8 mouse cellular contexts compared by ENCODE assay signal in the genomic region with DNA sequence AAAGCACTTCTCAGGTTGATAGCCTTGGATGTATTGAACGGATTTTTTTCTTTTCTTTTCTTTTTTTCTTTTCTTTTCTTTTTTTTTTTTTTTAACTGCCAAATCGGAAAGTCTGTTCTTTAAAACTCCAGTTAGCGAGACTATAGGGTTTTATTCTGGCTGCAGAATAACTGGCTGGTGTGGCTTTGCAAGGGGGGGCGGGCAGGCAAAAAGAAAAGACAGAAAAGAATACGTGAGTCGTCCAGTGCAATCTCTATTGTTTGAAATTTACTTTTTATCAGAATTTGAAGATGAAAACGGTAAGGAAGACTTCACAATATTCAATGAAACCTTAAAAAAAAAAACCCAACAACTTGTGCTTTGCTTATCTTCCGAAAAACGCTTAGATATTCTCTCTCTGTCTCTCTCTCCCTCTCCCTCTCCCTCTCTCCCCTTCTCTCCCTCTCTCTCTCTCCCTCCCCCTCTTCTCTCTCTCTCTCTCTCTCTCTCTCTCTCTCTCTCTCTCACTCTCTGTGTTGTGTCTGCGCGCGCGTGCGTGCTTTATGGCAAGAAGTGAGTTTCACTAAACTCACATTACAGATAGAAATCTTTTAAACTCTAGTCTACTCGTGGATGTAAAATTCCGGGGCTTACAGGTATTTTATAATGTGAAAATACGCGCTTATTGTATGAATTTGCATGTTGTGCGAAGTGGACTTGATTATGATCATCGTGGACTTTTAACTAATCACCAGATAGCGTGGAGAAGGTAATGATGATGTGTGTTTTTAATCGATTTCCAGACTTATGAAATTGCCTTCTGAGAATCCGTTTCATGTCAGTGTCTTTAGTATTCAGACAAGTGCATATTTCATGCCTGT. TPM values are rescaled to one million over a fixed set of nuclear protein-coding genes. Genes with fewer than 3 reads are reported as not detected.
A peak's percentile ranks its signal among the peaks of the same experiment; 100 is the strongest.
DNase-seq lines count a peak whose midpoint lies in the region; ATAC-seq and TF ChIP-seq lines count a peak whose summit lies in the region.

A gene (plus strand): TSS at position 470 of the 860 bp plus-strand sequence.

- H3K27ac ChIP-seq in heart, postnatal 0 days (ENCODE audit: low read depth): peak within 1 kb of the TSS; percentile 93
- H3K27ac ChIP-seq in midbrain, embryonic 15.5 days: peak within 1 kb of the TSS; percentile 69

- H3K9ac ChIP-seq in heart, postnatal 0 days (replicated peaks; ENCODE audit: low read depth, low read length): peak within 1 kb of the TSS; percentile 71
- peak within 1 kb of the TSS; percentile 37; the same call in 1 of the 2 replicates for H3K9ac ChIP-seq in midbrain, embryonic 15.5 days

- H3K27me3 ChIP-seq in heart, postnatal 0 days (ENCODE audit: control insufficient read depth, insufficient read depth, low read length): no peaks in the 10 kb centered on the region
- no peaks in the 10 kb centered on the region for H3K27me3 ChIP-seq in midbrain, embryonic 15.5 days (replicated peaks)

- ATAC-seq in heart, postnatal 0 days (ENCODE audit: insufficient read depth, low read depth): no peak
- ATAC-seq in midbrain, embryonic 15.5 days (replicated peaks): no peak

- H3K36me3 ChIP-seq in heart, postnatal 0 days (replicated peaks; ENCODE audit: control insufficient read depth, insufficient read depth, low read length): no peaks in the 10 kb centered on the region
- H3K36me3 ChIP-seq in midbrain, embryonic 15.5 days (replicated peaks): no peaks in the 10 kb centered on the region

- peak; percentile 21 to 58 for DNase-seq in adrenal gland, adult (ENCODE audit: inconsistent age in 2 of 2, low spot score in 1 of 2)
- DNase-seq in adrenal gland, adult 18-20 months (ENCODE audit: low spot score in 2 of 2): no peak
- peak; percentile 14 to 31 for DNase-seq in B cell, adult 2 months
- peak; percentile 12 for DNase-seq in cerebellum, adult 9-11 months
- DNase-seq in heart, postnatal 0 days (ENCODE audit: low spot score): peak; percentile 28
- peak; percentile 22 to 50 for DNase-seq in kidney, postnatal 4 days
- DNase-seq in yolk sac, embryonic 10.5 days (ENCODE audit: low spot score): peak; percentile 21

- peak within 1 kb of the TSS; percentile 60 for H3K4me3 ChIP-seq in heart, postnatal 0 days (ENCODE audit: low read depth, low read length)
- H3K4me3 ChIP-seq in midbrain, embryonic 15.5 days: peak within 1 kb of the TSS; percentile 42

- H3K4me1 ChIP-seq in heart, postnatal 0 days (ENCODE audit: control insufficient read depth, insufficient read depth): peaks cover 4% of the 10 kb centered on the region
- peaks cover 25% of the 10 kb centered on the region; the same call in 1 of the 2 replicates for H3K4me1 ChIP-seq in midbrain, embryonic 15.5 days

- no peak for TF ChIP-seq CTCF in heart, postnatal 0 days (IDR thresholded peaks at IDR 0.05; ENCODE audit: low read depth)

- no peak for TF ChIP-seq EP300 in heart, postnatal 0 days (IDR thresholded peaks at IDR 0.05; ENCODE audit: low read depth)

- peak within 1 kb of the TSS; percentile 83 for H3K4me2 ChIP-seq in heart, postnatal 0 days (ENCODE audit: low read depth, low read length)
- peak within 1 kb of the TSS; percentile 80 for H3K4me2 ChIP-seq in midbrain, embryonic 15.5 days

- H3K9me3 ChIP-seq in heart, postnatal 0 days (replicated peaks; ENCODE audit: control insufficient read depth, low read length): no peaks in the 10 kb centered on the region
- no peaks in the 10 kb centered on the region for H3K9me3 ChIP-seq in midbrain, embryonic 15.5 days

- WGBS in heart, postnatal 0 days: under 1% methylated on average over 23 of the region's 23 CpGs
- WGBS in midbrain, embryonic 15.5 days: under 1% methylated on average over 23 of the region's 23 CpGs

RNA-seq across cellular contexts. Expression of the gene that starts here (rescaled TPM):
- total RNA-seq in adrenal gland, adult 18-20 months (2021): 1 to 10 TPM; 1.5 to 2.0 TPM
- 20.6 and 21.8 TPM in 2 replicates for total RNA-seq in heart, postnatal 0 days (2014; rRNA removed; ENCODE audit: low replicate concordance)
- polyA plus RNA-seq in heart, postnatal 0 days (2015; fragmentation: Nextera tagmentation; extraction: Ambion mirVana): 2.0 and 2.7 TPM in 2 replicates
- 1.7 and 1.8 TPM in 2 replicates for polyA plus RNA-seq in midbrain, embryonic 15.5 days (2015; fragmentation: Nextera tagmentation; extraction: Ambion mirVana)

Comparison
In these comparisons a context has a peak if more than half of its experiments do, and no peak if none do; other contexts are left out.
1. DNase-seq: peak in adrenal gland, adult (2 of 2), B cell, adult 2 months (2 of 2), cerebellum, adult 9-11 months (single experiment), heart, postnatal 0 days (single experiment), kidney, postnatal 4 days (2 of 2) and yolk sac, embryonic 10.5 days (single experiment); none in adrenal gland, adult 18-20 months (0 of 2).